Mouse (Mus musculus): ENCODE results near the gene Ovol1. TPM values are rescaled to one million over a fixed set of nuclear protein-coding genes. Genes with fewer than 3 reads are reported as not detected.

Ovol1 gene
- total RNA-seq, 2 experiments from 2014 or later = not detected

- no peak for DNase-seq
- intact Hi-C loops (cut with DNase I; ENCODE audit: low total_unique reads) = no loop called here
Observed at GRCm38 (mm10) chr19:5532520-5532919, 27.9 kb downstream of the Ovol1 start.

DNA sequence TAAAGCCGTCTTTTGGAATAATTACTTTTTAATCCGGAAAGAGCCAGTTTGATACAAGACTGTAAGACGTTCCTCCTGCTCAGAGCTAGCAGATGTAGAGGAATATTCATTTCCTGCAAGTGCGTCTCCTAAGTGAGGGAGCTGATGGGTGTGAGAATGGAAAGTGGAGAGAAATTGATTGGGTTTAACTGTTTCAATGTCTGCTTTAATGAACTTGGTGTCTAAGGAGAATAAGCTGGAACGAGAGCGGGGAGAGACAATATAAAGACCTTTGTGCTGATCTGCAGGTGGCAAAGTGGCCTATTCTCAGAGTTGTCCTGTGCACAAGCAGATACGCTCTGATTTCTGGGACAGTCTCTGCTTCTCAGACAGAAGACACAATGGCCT is 30.3 kb downstream of the Ovol1 start:
- intact Hi-C loops (cut with DNase I; ENCODE audit: low total_unique reads) = no loop called here
- no peak for DNase-seq

DNA sequence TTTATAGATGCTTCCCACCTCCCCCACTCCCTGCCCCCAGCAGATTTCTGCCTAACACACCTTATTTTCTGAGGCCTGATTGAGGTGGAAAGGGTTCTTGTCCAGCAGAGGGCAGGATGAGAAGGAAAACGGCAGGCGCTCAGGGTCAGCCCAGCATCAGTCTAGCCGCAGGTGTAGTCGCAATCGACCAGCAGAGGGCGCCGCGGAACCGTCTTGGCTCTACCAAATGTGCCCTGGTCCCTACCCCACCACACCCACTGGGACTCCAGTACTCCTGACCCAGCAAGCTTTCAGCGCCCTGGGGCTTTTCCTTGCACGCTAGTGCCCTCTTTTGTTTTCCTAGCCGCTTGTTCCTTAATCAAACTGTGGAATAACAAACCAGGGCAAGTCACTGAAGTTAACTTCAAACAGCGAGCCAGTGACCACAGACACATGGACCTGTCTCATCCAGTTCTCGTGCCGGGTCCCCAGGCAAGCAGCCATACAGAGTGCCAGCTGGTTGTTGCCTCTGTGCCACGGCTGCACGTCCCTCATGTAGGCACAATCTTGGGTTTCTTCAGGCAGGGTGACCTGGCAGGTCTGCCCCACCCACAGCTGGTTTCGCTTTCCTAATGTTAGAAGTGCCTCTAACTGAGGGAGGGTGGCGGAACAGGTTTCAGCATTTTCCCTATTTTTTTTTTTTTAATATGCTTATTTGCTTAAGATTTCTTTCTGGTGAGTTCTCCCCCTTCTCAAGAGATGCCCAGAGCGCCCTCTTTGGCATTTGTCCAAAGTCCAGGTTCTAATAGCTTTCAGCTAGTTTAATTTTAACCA is 30.9 kb downstream of the Ovol1 start:
- intact Hi-C loops (cut with DNase I; ENCODE audit: low total_unique reads) = loop anchor here (2.0 kb wide), 1 partner anchor 35 kb away; no protein-coding TSS in a partner anchor
- peak; percentile 96 for DNase-seq

DNA sequence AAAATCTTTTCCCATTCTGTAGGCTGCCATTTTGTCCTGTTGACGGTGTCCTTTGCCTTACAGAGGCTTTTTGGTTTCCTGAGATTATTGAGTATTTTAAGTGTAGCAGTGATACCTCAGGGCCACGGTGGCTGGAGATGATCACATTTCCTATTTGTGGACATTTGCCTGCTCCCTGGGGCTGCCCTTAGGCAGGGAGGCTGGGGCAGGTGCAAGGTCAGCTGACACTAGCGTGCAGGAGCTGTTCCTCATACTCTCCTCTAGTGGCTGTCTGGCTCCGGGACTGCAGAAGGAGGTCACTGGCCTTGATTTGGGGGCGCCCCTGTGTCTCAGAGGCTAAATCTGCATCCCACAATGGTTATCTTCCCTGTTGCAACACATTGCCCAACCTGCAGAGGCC is 35.2 kb downstream of the Ovol1 start:
- DNase-seq = no peak
- intact Hi-C loops (cut with DNase I; ENCODE audit: low total_unique reads) = no loop called here

GRCm38 (mm10) chr19:5518721-5519120 is 41.7 kb downstream of the Ovol1 start:
- DNase-seq = no peak
- intact Hi-C loops (cut with DNase I; ENCODE audit: low total_unique reads) = no loop called here

- intact Hi-C loops (cut with DNase I; ENCODE audit: low total_unique reads) = no loop called here
Observed at GRCm38 (mm10) chr19:5516906-5517505, 43.4 kb downstream of the Ovol1 start.

GRCm38 (mm10) chr19:5515840-5516777 is 44.3 kb downstream of the Ovol1 start:
- no peak for DNase-seq
- intact Hi-C loops (cut with DNase I; ENCODE audit: low total_unique reads) = no loop called here

More at GRCm38 (mm10) chr19:5516906-5517505, 43.4 kb downstream of the Ovol1 start:
- no peak for DNase-seq

DNA sequence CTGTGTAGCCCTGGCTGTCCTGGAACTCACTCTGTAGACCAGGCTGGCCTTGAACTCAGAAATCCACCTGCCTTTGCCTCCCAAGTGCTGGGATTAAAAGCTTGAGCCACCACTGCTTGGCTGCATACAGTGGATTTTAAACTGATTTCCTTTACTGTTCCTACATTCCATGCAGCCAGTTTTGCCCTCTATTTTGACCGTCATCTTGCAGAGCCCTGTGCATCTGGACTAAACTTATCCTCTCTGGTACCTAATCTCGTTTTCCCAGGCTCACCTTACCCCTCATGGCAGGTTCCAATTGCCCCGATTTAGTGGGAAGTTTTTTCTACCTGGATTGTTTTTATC is 47.5 kb downstream of the Ovol1 start:
- intact Hi-C loops (cut with DNase I; ENCODE audit: low total_unique reads) = no loop called here
- no peak for DNase-seq

- no peak for DNase-seq
- intact Hi-C loops (cut with DNase I; ENCODE audit: low total_unique reads) = no loop called here
Observed at GRCm38 (mm10) chr19:5512091-5513004, 48.1 kb downstream of the Ovol1 start.

GRCm38 (mm10) chr19:5511074-5511632 is 49.3 kb downstream of the Ovol1 start:
- intact Hi-C loops (cut with DNase I; ENCODE audit: low total_unique reads) = no loop called here
- DNase-seq = no peak

DNA sequence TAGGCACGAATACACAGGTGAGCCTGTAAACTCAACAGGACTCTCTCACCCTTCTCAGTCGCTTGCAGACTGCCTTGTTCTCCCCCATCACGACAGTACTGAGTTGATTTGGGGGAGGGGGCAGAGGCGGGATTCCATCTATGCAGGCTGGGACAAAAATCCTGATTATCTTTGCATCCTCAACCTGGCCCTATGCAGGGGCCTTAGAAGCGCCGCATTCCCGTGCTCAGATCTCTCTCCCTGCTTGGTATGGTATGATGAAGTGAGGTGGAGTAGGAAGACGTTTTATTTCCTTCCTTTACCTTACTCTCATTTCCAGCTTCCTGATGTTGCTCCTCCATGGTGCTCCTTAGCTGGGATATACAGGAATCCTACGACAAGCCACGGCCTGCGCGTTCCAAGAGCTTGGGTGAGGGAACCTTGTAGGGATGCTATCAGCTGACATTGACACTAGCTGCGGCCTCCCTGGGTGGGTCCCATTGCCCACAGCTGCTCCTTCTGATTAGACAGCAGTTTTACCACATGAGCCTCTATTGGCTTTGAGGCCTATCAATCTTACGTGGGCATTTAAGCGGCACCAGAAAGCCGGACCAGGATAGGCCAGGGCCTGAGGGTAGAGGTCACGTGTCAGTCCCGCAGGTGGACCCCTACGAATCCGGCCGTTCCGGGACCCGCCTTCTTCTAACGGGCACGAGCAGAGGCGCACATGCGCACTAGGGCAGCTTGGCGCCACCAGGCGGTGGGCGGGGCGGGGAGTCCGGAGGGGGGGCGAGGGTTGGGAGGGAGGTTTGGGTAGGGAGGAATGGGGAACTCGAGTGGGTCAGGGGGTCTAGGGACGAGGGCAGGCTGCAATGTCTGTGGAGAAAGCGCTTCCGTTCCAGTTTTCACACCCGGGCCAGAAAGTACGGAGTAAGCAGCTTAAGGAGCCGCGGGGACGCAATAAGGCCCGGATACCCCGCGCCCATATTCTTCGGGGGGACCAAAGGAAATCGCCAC is 50.1 kb downstream of the Ovol1 start, which contains the start of gene Snx32:
Gene Snx32 (minus strand): TSS at position 508 of the 996 bp plus-strand sequence.
- intact Hi-C loops (cut with DNase I; ENCODE audit: low total_unique reads) = no loop called here
- peak; percentile 97 for DNase-seq

DNA sequence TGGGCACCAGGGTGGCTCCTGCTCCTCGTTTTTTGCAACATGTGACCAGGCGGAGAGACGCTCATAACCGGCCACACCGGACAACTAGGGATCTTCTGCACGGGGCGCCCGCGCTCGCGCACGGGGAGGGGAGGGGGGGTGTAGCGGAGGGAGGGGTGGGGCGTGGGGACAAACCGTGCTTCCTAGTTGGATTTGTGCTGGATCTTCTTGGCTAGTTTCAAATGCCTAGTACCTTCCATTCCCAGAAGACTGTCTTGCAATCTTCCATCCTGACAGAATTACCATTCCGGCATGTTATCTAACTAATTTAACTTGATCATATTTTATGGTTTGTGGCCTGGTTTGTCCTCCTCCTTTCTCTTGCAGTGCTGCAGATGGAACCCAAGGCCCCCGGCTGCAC is 56.8 kb downstream of the Ovol1 start, which contains the start of gene 1700020D05Rik:
Gene 1700020D05Rik (minus strand): TSS at position 101 of the 400 bp plus-strand sequence.
- no peak for DNase-seq
- intact Hi-C loops (cut with DNase I; ENCODE audit: low total_unique reads) = no loop called here

DNA sequence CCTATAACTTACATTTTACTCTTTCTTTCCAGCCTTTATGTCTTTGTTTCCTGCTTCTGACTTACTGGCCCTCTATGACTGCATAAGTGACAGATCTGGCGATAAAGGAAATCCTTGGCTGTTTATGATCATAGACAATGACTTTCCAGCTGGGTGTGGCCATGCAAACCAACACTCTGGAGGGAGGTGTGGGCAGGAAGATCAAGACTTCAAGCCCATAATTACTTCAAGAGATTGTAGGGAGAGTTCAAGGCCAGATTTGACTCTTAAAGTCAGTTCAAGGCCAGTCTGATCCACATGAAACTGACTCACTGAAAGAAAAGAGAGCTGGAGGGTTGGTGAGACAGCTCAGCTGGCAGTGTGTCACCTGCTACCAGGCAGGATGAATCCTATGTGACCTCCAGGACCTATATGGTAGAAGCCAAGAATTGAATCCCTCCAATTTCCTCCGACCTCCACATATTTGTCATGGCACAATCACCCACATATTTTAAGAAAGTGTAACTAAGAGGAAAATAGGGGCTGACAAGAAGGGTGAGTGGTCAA is 60.0 kb downstream of the Ovol1 start:
- DNase-seq = no peak
- intact Hi-C loops (cut with DNase I; ENCODE audit: low total_unique reads) = no loop called here
